Mouse (Mus musculus) neural tube, embryonic 14.5 days (tissue): ENCODE measurements around the gene Ston2. TPM values are rescaled to one million over a fixed set of nuclear protein-coding genes. Genes with fewer than 3 reads are reported as not detected.
"Not testable (repeated sequence)": the region's sequence is repeated elsewhere in the genome, so short reads cannot be mapped to it uniquely, and the experiment has no call there.

Experiments
- ATAC-seq: fragments of 200-750 bp; cut with Nextera tagmentation; 2 replicates; pipeline ENCODE4 v1.8.0; 2017; ENCODE audit warnings: low read depth, mild to moderate bottlenecking, moderate TSS enrichment, moderate library complexity
- H3K27ac ChIP-seq: fragments of 300-500 bp; sonication (generic); 2 replicates; pipeline ENCODE4 v1.5.1; 2014; ENCODE audit warnings: low read depth, mild to moderate bottlenecking, control low read depth, low read length, moderate library complexity, mixed read lengths
- H3K27me3 ChIP-seq: fragments of 300-500 bp; sonication (generic); 2 replicates; pipeline ENCODE4 v1.6.1; 2014; ENCODE audit warnings: low read length; ENCODE audit not compliant: control insufficient read depth, insufficient read depth
- H3K36me3 ChIP-seq: fragments of 300-500 bp; sonication (generic); 2 replicates; pipeline ENCODE4 v1.6.1; 2014; ENCODE audit warnings: low read length, mixed read lengths; ENCODE audit not compliant: control insufficient read depth, insufficient read depth
- H3K4me1 ChIP-seq: fragments of 300-500 bp; sonication (generic); 2 replicates; pipeline ENCODE4 v1.6.1; 2014; ENCODE audit warnings: low read length; ENCODE audit not compliant: control insufficient read depth, insufficient read depth
- H3K4me2 ChIP-seq: fragments of 300-500 bp; sonication (generic); 2 replicates; pipeline ENCODE4 v1.6.1; 2014; ENCODE audit warnings: mild to moderate bottlenecking, low read depth, low read length, control low read depth
- H3K4me3 ChIP-seq: fragments of 300-500 bp; sonication (generic); 2 replicates; pipeline ENCODE4 v1.5.1; 2014; ENCODE audit warnings: low read depth, low read length, control low read depth, mixed read lengths
- H3K9ac ChIP-seq: fragments of 300-500 bp; sonication (generic); replicated peaks from 2 replicates; pipeline ENCODE4 v1.6.1; 2014; ENCODE audit warnings: low read depth, mild to moderate bottlenecking, control low read depth, low read length, mixed read lengths
- H3K9me3 ChIP-seq: fragments of 300-500 bp; sonication (generic); 2 replicates; pipeline ENCODE4 v1.6.1; 2016; ENCODE audit warnings: low read length; ENCODE audit not compliant: control insufficient read depth
- WGBS: fragments of 180-500 bp; shearing (Covaris S2); extraction: QIAGEN DNeasy Blood & Tissue Kit; methylation state at CpG from one replicate; pipeline ENCODE4 v1.1.7; 2014; 5-methylcytosine and 5-hydroxymethylcytosine counted together
- microRNA-seq: library from miRNA; unstranded; fragments of <30 nt; microRNA quantifications from one replicate; pipeline ENCODE4, GENCODE M21; 2016
- polyA plus RNA-seq: library from polyadenylated mRNA; unstranded; fragments of >200 nt; fragmentation: Nextera tagmentation; extraction: Ambion mirVana; gene quantifications from 2 replicates; pipeline ENCODE4 v1.2.1, GENCODE M21; 2014

Ston2 gene
- polyA plus RNA-seq, 1 experiment from 2014 or later: 11.6 TPM

DNA sequence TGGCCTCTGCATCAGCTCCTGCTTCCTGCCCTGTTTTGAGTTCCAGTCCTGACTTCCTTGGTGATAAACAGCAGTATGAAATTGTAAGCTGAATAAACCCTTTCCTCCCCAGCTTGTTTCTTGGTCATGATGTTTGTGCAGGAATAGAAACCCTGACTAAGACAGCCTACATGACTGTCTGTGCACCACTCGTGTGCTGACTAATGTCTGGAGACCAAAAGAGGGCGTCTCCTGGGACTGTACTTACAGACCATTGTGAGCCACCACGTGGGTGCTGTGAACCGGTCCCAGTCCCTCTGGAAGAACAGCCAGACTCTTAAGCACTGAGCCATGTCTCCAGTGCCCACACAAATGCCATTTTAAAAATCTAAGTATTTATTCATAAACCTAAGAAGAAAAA, 202.4 kb downstream of the Ston2 start:
- ATAC-seq, H3K27ac ChIP-seq, H3K9ac ChIP-seq, H3K9me3 ChIP-seq, H3K4me3 ChIP-seq, H3K27me3 ChIP-seq, H3K4me2 ChIP-seq, H3K36me3 ChIP-seq: not testable (repeated sequence)
- 95% methylated on average over 4 of the region's 4 CpGs for WGBS
- H3K4me1 ChIP-seq: peaks cover 24% of the 10 kb centered on the region

GRCm38 (mm10) chr12:91585206-91585605, 203.0 kb downstream of the Ston2 start:
- Histone ChIP-seq H3K4me2 (no peak overlapping the region), H3K4me3 (no peak overlapping the region)
- WGBS: 95% methylated on average over 3 of the region's 3 CpGs

GRCm38 (mm10) chr12:91583409-91583808, 204.8 kb downstream of the Ston2 start:
- WGBS: 14% methylated on average over 6 of the region's 6 CpGs

More at GRCm38 (mm10) chr12:91585206-91585605, 203.0 kb downstream of the Ston2 start:
- no peak overlapping the region for H3K27ac ChIP-seq
- no peaks in the 10 kb centered on the region for H3K27me3 ChIP-seq
- no peaks in the 10 kb centered on the region for H3K9me3 ChIP-seq
- peaks cover 23% of the 10 kb centered on the region for H3K4me1 ChIP-seq
- no peak overlapping the region for H3K9ac ChIP-seq
- ATAC-seq: no peak
- peaks cover 5% of the 10 kb centered on the region; the same call in 1 of the 2 replicates for H3K36me3 ChIP-seq

More at GRCm38 (mm10) chr12:91583409-91583808, 204.8 kb downstream of the Ston2 start:
- Histone ChIP-seq H3K4me3 (no peak overlapping the region; the same call in 1 of the 2 replicates), H3K4me2 (peak overlapping the region; percentile 14; the same call in 1 of the 2 replicates), H3K9me3 (no peaks in the 10 kb centered on the region), H3K27me3 (no peaks in the 10 kb centered on the region), H3K27ac (no peak overlapping the region), H3K9ac (no peak overlapping the region), H3K36me3 (peaks cover 5% of the 10 kb centered on the region; the same call in 1 of the 2 replicates), H3K4me1 (peaks cover 23% of the 10 kb centered on the region)
- no peak for ATAC-seq

Small RNAs within 50 kb of the gene (microRNA-seq; reads per million reads assigned to microRNA genes)
- not detected for gene Gm22015

Other genes starting within 250 kb of the Ston2 start
- 53.8 and 66.7 TPM in 2 replicates for gene Gtf2a1, start 197.9 kb downstream of the Ston2 start, polyA plus RNA-seq
- gene Sel1l, start 60.8 kb upstream of the Ston2 start, polyA plus RNA-seq: 107 and 113 TPM in 2 replicates